Mouse (Mus musculus) kidney, postnatal 0 days (tissue): ENCODE results near the gene Gm20388. TPM values are rescaled to one million over a fixed set of nuclear protein-coding genes. Genes with fewer than 3 reads are reported as not detected.

Experiments
- ATAC-seq: fragments of 200-750 bp; cut with Nextera tagmentation; replicated peaks from 2 replicates; pipeline ENCODE4 v1.8.0; 2017; ENCODE audit warnings: low read depth, moderate number of reproducible peaks, moderate TSS enrichment, moderate library complexity; ENCODE audit not compliant: low FRiP score
- DNase-seq: peaks from one replicate; pipeline ENCODE4 v3.0.0-alpha.2; 2016; ENCODE audit warnings: low spot score
- H3K27ac ChIP-seq: fragments of 300-500 bp; sonication (generic); 2 replicates; pipeline ENCODE4 v1.5.1; 2014; ENCODE audit warnings: mild to moderate bottlenecking
- H3K27me3 ChIP-seq: fragments of 300-500 bp; sonication (generic); 2 replicates; pipeline ENCODE4 v1.6.1; 2014; ENCODE audit warnings: low read length, mixed read lengths; ENCODE audit not compliant: insufficient read depth
- H3K36me3 ChIP-seq: fragments of 300-500 bp; sonication (generic); 2 replicates; pipeline ENCODE4 v1.6.1; 2014; ENCODE audit warnings: low read length, mixed read lengths; ENCODE audit not compliant: insufficient read depth
- H3K4me1 ChIP-seq: fragments of 300-500 bp; sonication (generic); replicated peaks from 2 replicates; pipeline ENCODE4 v1.6.1; 2014; ENCODE audit warnings: antibody characterized with exemption, low read length, mixed read lengths; ENCODE audit not compliant: insufficient read depth
- H3K4me2 ChIP-seq: fragments of 300-500 bp; sonication (generic); 2 replicates; pipeline ENCODE4 v1.6.1; 2014; ENCODE audit warnings: mild to moderate bottlenecking, low read length, moderate library complexity, mixed read lengths
- H3K4me3 ChIP-seq: fragments of 300-500 bp; sonication (generic); replicated peaks from 2 replicates; pipeline ENCODE4 v1.5.1; 2014; ENCODE audit warnings: low read depth, low read length
- H3K9ac ChIP-seq: fragments of 300-500 bp; sonication (generic); 2 replicates; pipeline ENCODE4 v1.6.1; 2014; ENCODE audit warnings: low read depth, low read length
- H3K9me3 ChIP-seq: fragments of 300-500 bp; sonication (generic); replicated peaks from 2 replicates; pipeline ENCODE4 v1.6.1; 2016; ENCODE audit warnings: low read length, inconsistent platforms, mixed read lengths
- CTCF ChIP-seq: IDR thresholded peaks from 2 replicates; pipeline ENCODE4 v1.5.1; 2016; ENCODE audit warnings: antibody characterized with exemption, low read depth, mild to moderate bottlenecking, moderate library complexity
- WGBS: fragments of 180-500 bp; shearing (Covaris S2); extraction: QIAGEN DNeasy Blood & Tissue Kit; methylation state at CpG from one replicate; pipeline ENCODE4 v1.1.7; 2014; 5-methylcytosine and 5-hydroxymethylcytosine counted together
- polyA plus RNA-seq: library from polyadenylated mRNA; unstranded; fragments of >200 nt; fragmentation: Nextera tagmentation; extraction: Ambion mirVana; gene quantifications from 2 replicates; pipeline ENCODE4 v1.2.1, GENCODE M21; 2015

Gene Gm20388
- polyA plus RNA-seq, 1 experiment from 2014 or later = not detected

DNA sequence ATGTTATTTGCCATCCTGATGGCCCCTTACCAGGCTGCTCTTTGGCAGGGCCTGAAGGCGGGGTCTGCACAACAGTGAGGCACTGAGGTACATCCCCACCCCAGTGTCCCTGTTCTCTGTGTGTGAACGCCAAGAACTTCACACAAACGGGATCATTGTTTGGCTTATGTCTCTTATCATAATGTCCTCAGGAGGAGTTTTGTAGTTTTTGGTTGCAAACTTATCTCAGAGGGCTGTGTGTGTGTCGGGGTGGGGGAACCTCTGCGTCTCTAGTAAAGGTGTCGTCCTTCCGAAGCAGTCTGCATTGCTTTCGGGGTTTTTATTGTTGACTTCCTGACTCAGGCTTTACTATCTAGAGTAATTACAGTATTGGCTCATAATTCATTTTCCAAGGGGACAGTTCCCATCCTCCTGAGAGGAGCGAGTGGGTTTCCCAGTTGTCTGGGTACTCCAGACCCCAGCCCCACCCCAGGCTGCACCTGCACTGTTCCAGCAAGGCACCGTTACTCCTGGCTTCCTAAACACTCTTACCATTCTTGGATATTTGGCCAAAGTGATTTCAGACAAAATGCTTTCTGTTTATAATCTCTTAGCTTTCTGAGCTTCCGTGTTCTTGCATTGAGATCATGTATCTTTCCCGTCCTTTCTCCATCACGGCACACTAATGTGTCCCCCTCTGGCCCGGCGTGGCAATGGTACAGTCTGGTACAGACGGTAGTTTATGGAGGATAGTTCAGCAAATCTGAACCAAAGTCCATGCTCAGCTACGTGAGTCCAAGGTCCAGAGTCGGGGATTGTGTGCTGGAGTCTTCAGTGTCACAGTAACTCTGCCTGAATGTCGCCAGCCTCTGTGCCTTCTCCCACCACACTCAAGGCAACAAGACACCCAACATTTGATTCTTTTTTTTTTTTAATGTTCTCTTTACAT is 3909.3 kb downstream of the Gm20388 start:
- Histone ChIP-seq H3K36me3 (0 out of 2 replicates have a peak, but pooled peaks cover 7% of the 10 kb centered on the region), H3K27me3 (no peaks in the 10 kb centered on the region), H3K9me3 (no peaks in the 10 kb centered on the region), H3K4me1 (no peaks in the 10 kb centered on the region), H3K4me2 (no peak overlapping the region), H3K4me3 (no peak overlapping the region), H3K9ac (no peak overlapping the region), H3K27ac (no peak overlapping the region)
- DNase-seq = peak; percentile 5
- no peak for TF ChIP-seq CTCF
- WGBS = 83% methylated on average over 19 of the region's 19 CpGs
- ATAC-seq = peak; percentile 72

DNA sequence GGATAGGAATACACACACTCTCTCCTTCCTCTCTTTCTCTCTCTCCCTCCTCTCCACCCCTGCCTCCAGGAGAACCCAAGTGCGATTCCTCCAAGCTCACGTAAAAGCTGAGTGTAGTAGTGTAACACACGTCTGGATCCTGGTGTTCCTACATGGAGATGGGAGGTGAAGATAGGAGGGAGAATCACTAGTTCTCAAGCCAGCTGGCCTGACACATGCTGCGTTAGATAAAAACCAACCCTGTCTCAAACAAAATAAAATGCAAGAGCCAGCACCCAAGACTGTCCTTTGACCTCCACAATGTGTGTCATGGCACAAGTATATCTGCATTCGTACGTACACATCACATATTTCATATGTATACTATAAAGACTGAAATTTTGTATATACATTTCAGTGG is 3910.1 kb downstream of the Gm20388 start:
- ATAC-seq = no peak
- no peak for TF ChIP-seq CTCF
- DNase-seq = no peak

DNA sequence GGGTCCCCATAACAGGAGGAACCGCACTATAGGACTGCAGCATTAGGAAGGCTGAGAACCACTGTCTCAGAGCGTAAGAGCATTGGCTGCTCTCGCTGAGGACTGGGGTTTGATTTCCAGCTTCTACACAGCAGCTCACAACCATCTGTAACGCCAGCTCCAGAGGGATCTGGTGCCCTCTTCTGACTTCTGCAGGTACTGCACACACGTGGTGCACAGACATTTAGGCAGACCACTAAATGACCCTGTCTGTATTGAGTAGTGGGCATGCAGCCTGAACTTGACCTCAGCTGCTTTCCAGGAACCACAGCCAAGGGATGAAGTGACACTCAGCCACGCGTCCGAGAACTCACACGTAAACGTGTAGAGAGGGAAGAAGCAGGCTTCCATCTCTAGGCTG is 3912.5 kb downstream of the Gm20388 start:
- 0 out of 2 replicates have a peak, but pooled peaks cover 16% of the 10 kb centered on the region for H3K36me3 ChIP-seq
- H3K9ac ChIP-seq = no peak overlapping the region
- no peak for DNase-seq
- peak; percentile 25; the same call in 1 of the 2 replicates for TF ChIP-seq CTCF
- no peaks in the 10 kb centered on the region for H3K9me3 ChIP-seq
- no peak overlapping the region for H3K4me3 ChIP-seq
- H3K4me1 ChIP-seq = no peaks in the 10 kb centered on the region
- H3K27me3 ChIP-seq = no peaks in the 10 kb centered on the region
- H3K4me2 ChIP-seq = no peak overlapping the region
- no peak overlapping the region for H3K27ac ChIP-seq
- no peak for ATAC-seq
- 95% methylated on average over 10 of the region's 10 CpGs for WGBS

More for the DNA sequence above, 3910.1 kb downstream of the Gm20388 start:
- 91% methylated on average over 6 of the region's 6 CpGs for WGBS
- H3K36me3 ChIP-seq = 0 out of 2 replicates have a peak, but pooled peaks cover 7% of the 10 kb centered on the region
- no peak overlapping the region for H3K27ac ChIP-seq
- H3K4me3 ChIP-seq = no peak overlapping the region
- H3K9ac ChIP-seq = no peak overlapping the region
- H3K27me3 ChIP-seq = no peaks in the 10 kb centered on the region
- H3K4me1 ChIP-seq = no peaks in the 10 kb centered on the region
- no peaks in the 10 kb centered on the region for H3K9me3 ChIP-seq
- no peak overlapping the region for H3K4me2 ChIP-seq

GRCm38 (mm10) chr8:123823532-123824123 is 3913.0 kb downstream of the Gm20388 start:
- Histone ChIP-seq H3K9ac (no peak overlapping the region), H3K4me3 (no peak overlapping the region), H3K27me3 (no peaks in the 10 kb centered on the region), H3K9me3 (no peaks in the 10 kb centered on the region), H3K4me1 (no peaks in the 10 kb centered on the region), H3K4me2 (no peak overlapping the region), H3K36me3 (0 out of 2 replicates have a peak, but pooled peaks cover 18% of the 10 kb centered on the region), H3K27ac (no peak overlapping the region)
- WGBS = 90% methylated on average over 18 of the region's 18 CpGs
- no peak for TF ChIP-seq CTCF
- DNase-seq (no peak), ATAC-seq (no peak)

GRCm38 (mm10) chr8:123826001-123826400 is 3915.4 kb downstream of the Gm20388 start:
- Histone ChIP-seq H3K9me3 (no peaks in the 10 kb centered on the region), H3K4me3 (no peak overlapping the region), H3K27me3 (no peaks in the 10 kb centered on the region), H3K36me3 (peaks cover 37% of the 10 kb centered on the region), H3K9ac (no peak overlapping the region), H3K27ac (no peak overlapping the region), H3K4me1 (no peaks in the 10 kb centered on the region), H3K4me2 (no peak overlapping the region)
- ATAC-seq (no peak), DNase-seq (peak; percentile 10)
- 66% methylated on average over 9 of the region's 9 CpGs for WGBS
- peak; percentile 62 for TF ChIP-seq CTCF

GRCm38 (mm10) chr8:123826758-123827157 is 3916.1 kb downstream of the Gm20388 start:
- no peaks in the 10 kb centered on the region for H3K9me3 ChIP-seq
- no peak overlapping the region for H3K4me2 ChIP-seq
- no peak overlapping the region for H3K4me3 ChIP-seq
- ATAC-seq (no peak), DNase-seq (no peak)
- WGBS = 89% methylated on average over 7 of the region's 7 CpGs
- H3K27ac ChIP-seq = no peak overlapping the region
- no peaks in the 10 kb centered on the region for H3K27me3 ChIP-seq
- TF ChIP-seq CTCF = no peak
- H3K36me3 ChIP-seq = peaks cover 39% of the 10 kb centered on the region
- no peaks in the 10 kb centered on the region for H3K4me1 ChIP-seq
- no peak overlapping the region for H3K9ac ChIP-seq
